Mouse (Mus musculus): Measurements from ENCODE around the gene Sema6b. TPM values are rescaled to one million over a fixed set of nuclear protein-coding genes. Genes with fewer than 3 reads are reported as not detected.
A peak's percentile ranks its signal among the peaks of the same experiment; 100 is the strongest.

Sema6b gene
- polyA plus RNA-seq, 1 experiment from 2014 or later, result 10.9 TPM

DNA sequence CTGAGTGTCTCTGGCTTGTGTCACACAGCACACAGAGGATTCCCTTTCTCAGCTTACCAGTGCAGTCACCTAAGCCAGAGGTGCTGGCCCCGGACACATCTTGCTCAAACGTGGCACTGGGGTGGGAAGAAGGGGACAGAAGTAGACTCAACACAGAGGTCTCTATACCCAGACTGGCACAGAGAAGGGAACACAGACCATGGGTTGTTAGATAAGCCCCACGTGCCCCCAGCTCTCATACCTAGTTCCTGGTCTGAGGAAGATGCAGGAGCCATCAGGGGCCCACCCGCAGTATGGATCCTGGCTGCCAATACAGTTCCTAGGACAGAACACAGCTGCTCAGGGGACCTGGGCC is 14.9 kb downstream of the Sema6b start:
- Histone ChIP-seq H3K4me1 (replicated peaks) (peaks cover 13% of the 10 kb centered on the region; the same call in 1 of the 2 replicates), H3K27ac (replicated peaks) (no peak overlapping the region), H3K4me3 (no peak overlapping the region), H3K36me3 (peaks cover 72% of the 10 kb centered on the region), H3K4me2 (no peak overlapping the region), H3K9me3 (peaks cover 15% of the 10 kb centered on the region), H3K27me3 (peaks cover 70% of the 10 kb centered on the region), H3K9ac (no peak overlapping the region)
- ATAC-seq (ENCODE audit: low read depth), result no peak
- 86% methylated on average over 4 of the region's 4 CpGs for WGBS

DNA sequence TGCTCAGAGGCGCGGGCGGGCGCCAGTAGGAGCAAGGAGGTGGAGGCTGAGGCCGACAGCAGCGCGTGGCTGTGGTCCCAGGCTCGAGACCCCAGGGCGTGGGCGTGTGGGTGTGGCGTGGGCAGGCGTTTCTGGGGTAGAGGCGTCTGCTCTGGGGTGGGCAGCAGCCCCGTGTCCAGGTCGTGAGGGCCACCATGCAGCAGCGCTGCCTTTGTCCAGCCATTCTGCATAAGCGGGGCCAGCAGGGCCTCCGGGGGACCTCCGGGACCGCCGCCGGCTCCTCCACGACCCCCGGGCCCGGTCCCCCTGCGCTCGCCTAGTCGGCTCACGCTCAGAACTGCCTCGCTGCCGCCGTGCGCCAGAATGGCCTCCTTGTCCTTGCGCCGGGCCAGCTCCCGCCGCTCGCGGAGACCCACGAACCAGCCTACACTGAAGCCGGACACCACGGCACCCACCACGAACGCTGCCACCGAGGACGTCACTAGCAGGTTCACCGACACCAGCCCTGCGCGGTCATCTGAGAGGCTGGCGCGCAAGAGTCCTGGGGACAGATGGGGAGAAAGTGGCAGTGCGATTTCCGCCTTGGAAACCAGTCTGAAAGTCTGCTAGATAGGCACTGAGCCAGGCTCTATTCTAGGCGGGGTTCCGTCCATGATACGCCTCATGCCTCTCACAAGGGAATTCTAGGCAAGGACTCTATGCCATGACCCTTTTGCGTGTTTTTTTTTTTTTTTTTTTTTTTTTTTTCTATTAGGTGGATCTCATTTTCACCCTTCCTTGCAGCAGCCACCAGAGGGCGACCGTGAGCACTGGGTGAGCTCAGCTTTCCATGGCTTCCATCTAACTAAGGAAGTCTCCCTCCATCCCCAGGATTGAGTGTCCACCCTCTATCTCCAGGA is 15.5 kb downstream of the Sema6b start:
- Histone ChIP-seq H3K4me1 (replicated peaks) (peaks cover 18% of the 10 kb centered on the region), H3K36me3 (peaks cover 66% of the 10 kb centered on the region), H3K27me3 (peaks cover 76% of the 10 kb centered on the region), H3K9me3 (peaks cover 15% of the 10 kb centered on the region), H3K4me2 (peak overlapping the region; percentile 46), H3K9ac (peak overlapping the region; percentile 41), H3K27ac (replicated peaks) (no peak overlapping the region), H3K4me3 (peak overlapping the region; percentile 23)
- 8% methylated on average over 58 of the region's 59 CpGs for WGBS
- ATAC-seq (ENCODE audit: low read depth), result no peak

DNA sequence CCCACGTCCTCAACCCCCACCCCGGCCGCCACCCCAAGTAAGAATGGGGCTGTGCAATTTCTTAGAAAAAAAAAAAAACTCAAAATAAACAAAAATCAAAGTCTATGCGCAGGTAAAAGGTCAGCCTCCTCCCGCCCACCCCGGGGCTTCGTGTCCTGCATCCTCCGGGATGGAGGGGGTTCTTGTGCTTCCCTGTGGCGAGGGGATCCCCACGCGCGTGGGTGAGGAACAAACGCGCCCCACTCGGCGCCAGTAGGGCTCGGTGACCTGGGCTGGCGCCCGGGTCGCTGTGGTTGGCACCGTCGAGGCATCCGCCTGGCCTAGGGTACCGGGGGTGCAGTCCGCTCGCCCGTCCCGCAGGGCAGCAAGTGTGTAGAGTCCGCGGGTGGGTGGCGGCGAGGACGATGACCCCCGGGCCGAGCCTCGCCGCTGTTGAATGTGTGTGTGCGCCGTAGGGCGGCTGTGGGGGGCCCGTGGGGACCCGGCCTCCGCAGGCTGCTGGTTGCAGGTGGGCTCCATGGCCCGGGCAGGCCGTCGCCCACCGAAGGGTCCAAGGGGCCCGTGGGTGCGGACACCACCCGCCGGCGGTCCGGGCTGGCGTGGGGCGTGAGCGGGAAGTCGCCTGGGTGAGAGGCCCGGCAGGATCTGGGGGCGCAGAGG is 16.3 kb downstream of the Sema6b start:
- H3K4me2 ChIP-seq, result peak overlapping the region; percentile 46
- 43% methylated on average over 59 of the region's 59 CpGs for WGBS
- H3K4me3 ChIP-seq, result peak overlapping the region; percentile 23; the same call in 1 of the 2 replicates
- peaks cover 84% of the 10 kb centered on the region for H3K27me3 ChIP-seq
- peaks cover 58% of the 10 kb centered on the region for H3K36me3 ChIP-seq
- no peak overlapping the region for H3K27ac ChIP-seq (replicated peaks)
- H3K9ac ChIP-seq, result no peak overlapping the region
- H3K4me1 ChIP-seq (replicated peaks), result peaks cover 19% of the 10 kb centered on the region
- H3K9me3 ChIP-seq, result peaks cover 15% of the 10 kb centered on the region
- ATAC-seq (ENCODE audit: low read depth), result no peak

DNA sequence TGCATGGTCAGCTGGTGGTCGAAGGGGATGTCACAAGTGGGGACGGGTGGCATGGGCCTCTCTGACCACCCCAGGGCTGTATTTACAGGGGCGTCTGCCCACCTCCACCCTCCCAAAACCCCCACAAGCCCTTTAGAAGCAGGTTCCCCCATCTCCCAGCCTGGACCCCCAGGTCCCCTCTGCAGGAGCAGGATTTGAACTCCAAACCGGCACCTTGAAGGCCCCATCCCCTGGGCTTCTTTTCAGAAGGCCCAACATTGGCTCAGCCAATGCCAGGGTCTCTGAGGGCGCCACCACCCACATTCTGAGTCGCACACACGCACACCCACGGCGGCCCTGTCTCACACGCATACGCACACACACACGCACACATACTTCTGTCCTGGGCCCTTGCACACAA is 17.0 kb downstream of the Sema6b start:
- WGBS, result 89% methylated on average over 12 of the region's 12 CpGs
- Histone ChIP-seq H3K27ac (replicated peaks) (no peak overlapping the region), H3K9me3 (peaks cover 15% of the 10 kb centered on the region), H3K4me3 (no peak overlapping the region), H3K4me2 (no peak overlapping the region), H3K36me3 (peaks cover 52% of the 10 kb centered on the region), H3K9ac (no peak overlapping the region), H3K27me3 (peaks cover 91% of the 10 kb centered on the region), H3K4me1 (replicated peaks) (peaks cover 19% of the 10 kb centered on the region)
- no peak for ATAC-seq (ENCODE audit: low read depth)

DNA sequence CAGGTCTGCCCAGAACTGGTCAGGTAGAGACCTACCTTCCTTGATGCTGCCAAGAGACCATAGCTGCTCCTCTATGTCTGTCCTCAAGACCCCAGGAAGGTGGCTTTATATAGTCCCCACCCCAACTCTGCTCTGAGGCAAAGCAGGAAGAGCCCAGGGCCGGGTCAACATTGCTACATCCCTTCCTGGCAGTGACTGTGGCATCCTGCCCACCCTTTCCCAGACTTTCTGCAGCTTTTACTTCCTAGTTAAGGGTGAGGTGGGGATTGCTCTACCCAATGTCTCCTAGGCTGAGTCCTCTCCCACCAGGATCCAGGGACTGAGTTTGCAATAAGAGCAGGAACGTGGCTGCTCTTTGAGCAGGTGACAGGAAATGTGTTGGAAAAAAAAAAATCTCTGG is 18.3 kb downstream of the Sema6b start, which contains the start of gene Lrg1:
TSS of gene Lrg1 (minus strand) at position 176 of the 400 bp plus-strand sequence.
- Histone ChIP-seq H3K27me3 (peaks cover 93% of the 10 kb centered on the region), H3K4me3 (no peak within 1 kb of the TSS), H3K4me1 (replicated peaks) (peaks cover 25% of the 10 kb centered on the region), H3K9ac (no peak within 1 kb of the TSS), H3K4me2 (no peak within 1 kb of the TSS), H3K36me3 (peaks cover 38% of the 10 kb centered on the region), H3K27ac (replicated peaks) (no peak within 1 kb of the TSS), H3K9me3 (peaks cover 15% of the 10 kb centered on the region)
- ATAC-seq (ENCODE audit: low read depth), result no peak
- WGBS, result 67% methylated on average over 2 of the region's 2 CpGs

DNA sequence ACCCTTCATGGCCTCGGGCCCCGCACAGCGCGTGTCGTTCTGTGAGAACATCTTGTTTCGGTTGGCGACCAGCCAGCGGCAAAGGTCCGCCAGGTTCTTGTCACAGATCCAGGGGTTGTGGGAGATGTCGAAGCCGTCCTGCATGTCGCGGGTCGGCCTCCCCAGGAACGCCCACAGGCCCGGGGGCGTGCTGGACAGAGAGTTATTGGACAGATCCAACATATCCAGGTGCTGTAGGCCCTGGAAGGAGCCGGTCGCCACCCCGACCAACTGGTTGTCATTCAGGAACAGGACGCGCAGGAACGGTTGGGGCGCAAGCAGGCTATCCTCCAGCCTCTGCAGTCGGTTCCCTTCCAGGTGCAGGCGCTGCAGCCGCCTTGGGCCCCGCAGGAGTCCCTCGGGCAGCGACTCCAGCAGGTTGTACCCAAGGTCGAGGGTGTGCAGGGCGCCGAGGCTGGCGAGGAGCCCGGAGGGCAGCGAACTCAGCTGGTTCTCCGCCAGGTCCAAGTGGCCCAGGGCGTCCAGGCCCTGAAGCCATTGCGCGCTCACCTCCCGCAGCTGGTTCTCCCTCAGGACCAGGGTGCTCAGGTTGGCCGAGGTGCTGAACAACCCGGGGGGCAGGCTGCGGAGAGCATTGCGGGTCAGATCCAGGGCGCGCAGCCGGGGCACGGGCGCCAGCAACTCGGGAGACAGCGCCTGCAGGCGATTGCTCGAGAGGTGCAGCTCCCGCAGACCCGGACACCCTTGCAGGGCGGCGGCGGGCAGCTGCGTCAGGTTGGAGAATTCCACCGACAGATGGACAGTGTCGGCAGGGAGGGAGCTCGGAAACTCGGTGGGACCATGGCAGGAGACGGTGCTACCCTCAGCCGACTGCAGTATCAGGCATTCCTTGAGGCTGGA is 19.9 kb downstream of the Sema6b start:
- 0 out of 2 replicates have a peak overlapping the region, but pooled peaks have one; percentile 16 for H3K4me2 ChIP-seq
- 9% methylated on average over 66 of the region's 66 CpGs for WGBS
- H3K36me3 ChIP-seq, result peaks cover 24% of the 10 kb centered on the region
- H3K4me3 ChIP-seq, result no peak overlapping the region
- peaks cover 89% of the 10 kb centered on the region for H3K27me3 ChIP-seq
- H3K27ac ChIP-seq (replicated peaks), result no peak overlapping the region
- peaks cover 25% of the 10 kb centered on the region for H3K4me1 ChIP-seq (replicated peaks)
- H3K9me3 ChIP-seq, result peaks cover 15% of the 10 kb centered on the region
- no peak overlapping the region for H3K9ac ChIP-seq
- ATAC-seq (ENCODE audit: low read depth), result no peak

DNA sequence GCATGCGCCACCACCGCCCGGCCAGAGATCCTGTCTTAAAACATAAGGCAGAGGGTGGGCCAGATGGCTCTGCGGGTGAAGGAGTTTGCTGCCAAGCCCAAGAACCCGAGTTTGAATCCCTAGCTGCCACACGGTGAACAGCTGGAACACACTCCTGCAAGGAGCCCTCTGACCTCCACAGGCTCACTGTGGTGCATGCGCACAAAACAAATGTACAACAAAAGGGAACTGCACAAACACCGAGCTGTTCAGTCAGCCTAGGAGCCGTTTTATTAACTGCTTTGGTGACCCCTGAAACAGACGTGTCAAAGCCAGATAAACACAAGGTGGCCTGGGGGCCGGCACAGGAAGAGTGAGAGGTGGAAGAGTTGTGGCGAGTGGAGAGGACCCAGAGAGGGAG is 20.7 kb downstream of the Sema6b start:
- Histone ChIP-seq H3K9me3 (peaks cover 15% of the 10 kb centered on the region), H3K4me3 (no peak overlapping the region), H3K9ac (no peak overlapping the region), H3K4me1 (replicated peaks) (peaks cover 22% of the 10 kb centered on the region), H3K27ac (replicated peaks) (no peak overlapping the region), H3K27me3 (peaks cover 81% of the 10 kb centered on the region), H3K36me3 (peaks cover 17% of the 10 kb centered on the region), H3K4me2 (no peak overlapping the region)
- WGBS, result 45% methylated on average over 12 of the region's 12 CpGs
- no peak for ATAC-seq (ENCODE audit: low read depth)

DNA sequence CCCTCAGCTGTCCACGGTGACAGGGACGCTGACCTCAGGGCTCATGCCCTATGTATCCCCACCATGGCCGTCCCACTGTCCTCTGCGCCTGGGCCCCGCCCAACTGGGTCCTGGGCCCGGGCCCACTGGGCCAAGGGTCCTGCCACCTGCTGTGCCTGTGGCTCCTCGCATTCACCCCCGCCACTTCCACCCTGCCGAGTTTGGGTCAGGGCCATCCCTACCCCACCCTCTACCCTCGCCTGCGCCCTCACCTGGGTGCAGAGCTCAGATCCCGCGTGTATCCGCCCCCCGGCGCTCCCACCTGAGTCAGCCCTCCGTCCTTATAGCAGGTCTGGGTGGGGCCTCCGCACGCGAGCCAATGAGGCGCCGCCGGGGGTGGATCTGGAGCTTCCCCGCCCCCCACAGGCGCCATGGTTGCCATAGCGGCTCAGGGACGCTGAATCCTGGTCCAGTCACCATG is 22.9 kb downstream of the Sema6b start, which contains the start of gene Plin5:
TSS of gene Plin5 (minus strand) at position 346 of the 460 bp plus-strand sequence.
- H3K9ac ChIP-seq, result peak within 1 kb of the TSS; percentile 26; the same call in 1 of the 2 replicates
- peak; percentile 5; the same call in 1 of the 2 replicates for ATAC-seq (ENCODE audit: low read depth)
- under 1% methylated on average over 27 of the region's 27 CpGs for WGBS

DNA sequence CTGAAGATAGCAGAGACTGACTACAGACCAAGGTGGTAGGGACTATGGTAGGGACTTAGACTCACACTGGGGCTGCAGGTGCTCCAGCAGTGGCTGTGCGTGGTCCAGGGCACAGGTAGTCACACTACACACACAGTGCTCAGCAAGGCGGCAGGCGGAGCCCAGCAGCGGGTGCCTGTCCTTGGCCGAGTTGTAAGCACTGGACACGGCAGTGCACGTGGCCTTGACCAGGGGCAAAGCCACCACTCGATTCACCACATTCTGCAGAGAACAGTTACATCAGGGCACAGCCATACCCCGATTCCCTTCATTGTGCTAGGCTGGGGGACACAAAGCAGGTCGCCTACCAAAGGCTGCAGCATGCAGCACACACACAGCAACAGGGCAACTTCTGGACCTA is 23.9 kb downstream of the Sema6b start:
- WGBS, result 71% methylated on average over 10 of the region's 10 CpGs
- H3K27me3 ChIP-seq, result peaks cover 49% of the 10 kb centered on the region
- H3K9ac ChIP-seq, result no peak overlapping the region
- no peak overlapping the region for H3K27ac ChIP-seq (replicated peaks)
- no peak overlapping the region for H3K4me3 ChIP-seq
- H3K4me1 ChIP-seq (replicated peaks), result peaks cover 17% of the 10 kb centered on the region
- no peaks in the 10 kb centered on the region for H3K36me3 ChIP-seq
- no peaks in the 10 kb centered on the region for H3K9me3 ChIP-seq
- no peak overlapping the region for H3K4me2 ChIP-seq
- ATAC-seq (ENCODE audit: low read depth), result no peak

More for the DNA sequence above, 22.9 kb downstream of the Sema6b start, which contains the start of gene Plin5:
- peak within 1 kb of the TSS; percentile 28 for H3K4me3 ChIP-seq
- H3K4me1 ChIP-seq (replicated peaks), result peaks cover 16% of the 10 kb centered on the region
- H3K4me2 ChIP-seq, result peak within 1 kb of the TSS; percentile 58
- peaks cover 4% of the 10 kb centered on the region for H3K9me3 ChIP-seq
- H3K36me3 ChIP-seq, result no peaks in the 10 kb centered on the region
- no peak within 1 kb of the TSS for H3K27ac ChIP-seq (replicated peaks)
- H3K27me3 ChIP-seq, result peaks cover 60% of the 10 kb centered on the region

DNA sequence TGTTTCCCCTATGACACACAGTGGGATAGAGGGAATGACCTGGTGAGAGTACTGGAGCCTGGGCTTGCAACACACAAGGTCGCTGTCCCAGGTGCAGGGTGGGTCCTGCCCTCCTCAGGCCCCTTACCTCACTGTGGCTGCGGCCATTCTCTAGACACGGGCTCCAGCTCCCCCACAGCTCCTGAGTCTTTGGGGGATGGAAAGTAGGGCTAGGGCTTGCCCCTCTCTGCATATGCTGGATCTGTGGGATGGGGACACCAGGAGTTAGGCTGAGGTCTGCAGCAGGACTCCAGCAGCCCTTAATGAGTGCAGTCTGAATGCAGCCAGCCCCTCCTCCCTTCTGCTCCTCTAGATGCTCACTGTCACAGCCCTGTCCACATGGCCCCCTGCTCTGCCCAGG is 27.4 kb downstream of the Sema6b start:
- H3K9me3 ChIP-seq, result no peaks in the 10 kb centered on the region
- H3K4me3 ChIP-seq, result no peak overlapping the region
- H3K4me2 ChIP-seq, result no peak overlapping the region
- H3K27me3 ChIP-seq, result peaks cover 16% of the 10 kb centered on the region
- H3K27ac ChIP-seq (replicated peaks), result no peak overlapping the region
- no peak overlapping the region for H3K9ac ChIP-seq
- no peak for ATAC-seq (ENCODE audit: low read depth)
- H3K36me3 ChIP-seq, result no peaks in the 10 kb centered on the region
- 82% methylated on average over 3 of the region's 3 CpGs for WGBS
- H3K4me1 ChIP-seq (replicated peaks), result peaks cover 16% of the 10 kb centered on the region

DNA sequence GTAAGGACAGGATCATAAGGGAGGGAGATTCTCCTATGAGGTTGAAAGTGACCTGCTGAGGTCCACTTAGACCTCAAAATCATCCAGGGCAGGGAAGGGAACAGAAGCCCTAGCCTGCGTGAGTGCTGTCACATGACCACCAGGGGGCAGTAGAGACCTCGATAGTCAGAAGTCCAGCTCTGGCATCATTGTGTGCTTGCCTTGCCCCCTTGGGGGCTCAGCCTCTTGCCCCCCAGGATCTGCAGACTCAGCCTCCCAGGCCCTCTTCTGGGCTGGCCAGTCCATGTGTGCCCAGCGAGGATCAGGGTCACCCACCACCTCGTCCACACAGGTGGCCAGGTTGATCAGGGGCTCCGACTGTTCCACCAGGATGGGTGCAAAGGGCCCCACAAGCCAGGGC is 28.3 kb downstream of the Sema6b start:
- no peaks in the 10 kb centered on the region for H3K36me3 ChIP-seq
- WGBS, result 42% methylated on average over 5 of the region's 5 CpGs
- no peak overlapping the region for H3K27ac ChIP-seq (replicated peaks)
- H3K27me3 ChIP-seq, result peaks cover 9% of the 10 kb centered on the region
- ATAC-seq (ENCODE audit: low read depth), result peak; percentile 14; the same call in 1 of the 2 replicates
- H3K4me1 ChIP-seq (replicated peaks), result peaks cover 10% of the 10 kb centered on the region; the same call in 1 of the 2 replicates
- no peak overlapping the region for H3K9ac ChIP-seq
- H3K4me3 ChIP-seq, result no peak overlapping the region
- H3K9me3 ChIP-seq, result no peaks in the 10 kb centered on the region
- H3K4me2 ChIP-seq, result no peak overlapping the region
